In genomic region chr15:91046506-91046905, GRCm38 (mm10) we compare ENCODE assay signal across 10 mouse cellular contexts. TPM values are rescaled to one million over a fixed set of nuclear protein-coding genes. Genes with fewer than 3 reads are reported as not detected.
DNase-seq lines count a peak whose midpoint lies in the region; ATAC-seq lines count a peak whose summit lies in the region.
"Had no signal": no experiment of that assay in that cellular context is flagged by ENCODE, and none has a peak within 500 bp of the region (broad histone marks: within the 10 kb centered on the region; RNA-seq: fewer than 3 reads in every experiment).

No protein-coding gene starts in this region.

- peaks cover 47% of the 10 kb centered on the region for H3K4me1 ChIP-seq in midbrain, embryonic 10.5 days

- H3K27me3 ChIP-seq in midbrain, embryonic 10.5 days (ENCODE audit: low read depth, poor library complexity, severe bottlenecking), result no peaks in the 10 kb centered on the region
- H3K27me3 ChIP-seq: embryonic facial prominence, embryonic 15.5 days had no signal

- H3K27ac ChIP-seq in midbrain, embryonic 10.5 days (replicated peaks), result peak overlapping the region; percentile 63; the same call in 1 of the 2 replicates
- H3K27ac ChIP-seq: embryonic facial prominence, embryonic 15.5 days; left cerebral cortex, adult 2 months had no signal

- WGBS in midbrain, embryonic 10.5 days, result 80% methylated on average over 8 of the region's 8 CpGs

- ATAC-seq in erythroblast, adult 5-6 weeks (replicated peaks; ENCODE audit: low FRiP score, poor library complexity, severe bottlenecking), result no peak

- no peaks in the 10 kb centered on the region for H3K9me3 ChIP-seq in midbrain, embryonic 10.5 days (replicated peaks)
- H3K9me3 ChIP-seq: embryonic facial prominence, embryonic 15.5 days had no signal

- H3K36me3 ChIP-seq in midbrain, embryonic 10.5 days, result peaks cover 45% of the 10 kb centered on the region
- H3K36me3 ChIP-seq: embryonic facial prominence, embryonic 15.5 days had no signal

- DNase-seq in adrenal gland, postnatal 14 days, result peak; percentile 36
- DNase-seq in adrenal gland, adult (ENCODE audit: inconsistent age in 2 of 2, low spot score in 1 of 2), result no peak
- peak; percentile 50 for DNase-seq in brain, adult 2 months (ENCODE audit: low read depth, low spot score)
- peak; percentile 46 for DNase-seq in kidney, postnatal 10 days
- no peak for DNase-seq in midbrain, embryonic 10.5 days (ENCODE audit: low spot score)
- DNase-seq in c-Kit-positive CD71-positive TER-119-positive erythroid progenitor cells, embryonic 14.5 days (ENCODE audit: low spot score), result no peak
- no peak for DNase-seq in urinary bladder, postnatal 4 days (ENCODE audit: low spot score in 2 of 2)

- H3K4me3 ChIP-seq in midbrain, embryonic 10.5 days, result peak overlapping the region; percentile 46
- H3K4me3 ChIP-seq: embryonic facial prominence, embryonic 15.5 days; left cerebral cortex, adult 2 months had no signal

RNA-seq across cellular contexts. Expression of gene Kif21a, which starts 3.2 kb away (rescaled TPM):
- 19.5 and 21.6 TPM in 2 replicates for total RNA-seq in adrenal gland, postnatal 14 days (2021)
- polyA plus RNA-seq in midbrain, embryonic 10.5 days (2016; fragmentation: Nextera tagmentation; extraction: Ambion mirVana), result 42.5 and 50.1 TPM in 2 replicates
- not detected in 2 replicates for total RNA-seq in erythroblast, adult 5-6 weeks (2015; ENCODE audit: low replicate concordance)
- 0.98 TPM in 1 of 2 replicates, not detected in the other for total RNA-seq in erythroblast, adult 5-6 weeks (2017; ENCODE audit: low replicate concordance)

Comparison
In these comparisons a context has a peak if more than half of its experiments do, and no peak if none do; other contexts are left out.
1. DNase-seq: peak in adrenal gland, postnatal 14 days (single experiment), brain, adult 2 months (single experiment) and kidney, postnatal 10 days (single experiment); none in adrenal gland, adult (0 of 2), midbrain, embryonic 10.5 days (single experiment), c-Kit-positive CD71-positive TER-119-positive erythroid progenitor cells, embryonic 14.5 days (single experiment) and urinary bladder, postnatal 4 days (0 of 2).
2. RNA of gene Kif21a, which starts 3.2 kb away (total RNA-seq): 19.5 to 21.6 TPM in adrenal gland, postnatal 14 days; 0.98 TPM in erythroblast, adult 5-6 weeks; every median in the first group is over 10 times any median in the second.